In genomic region chr15:68471928-68472327, GRCm38 (mm10) we compare ENCODE assay signal across 22 mouse cellular contexts.
"Had no signal": no experiment of that assay in that cellular context is flagged by ENCODE, and none has a peak within 500 bp of the region (broad histone marks: within the 10 kb centered on the region; RNA-seq: fewer than 3 reads in every experiment).

No protein-coding gene starts in this region.

- DNase-seq: heart, postnatal 10 days; heart, postnatal 14 days; heart, postnatal 36 days; heart, postnatal 4 days; kidney, adult 11 months; kidney, adult 18-20 months; kidney, adult 2 months; kidney, adult 8-10 months; kidney, adult 9 months; kidney, postnatal 10 days; kidney, postnatal 14 days; kidney, postnatal 25 days; kidney, postnatal 36 days; kidney, postnatal 4 days; layer of hippocampus, adult 9-11 months; layer of hippocampus, postnatal 36 days had no signal

- ATAC-seq: hindbrain, embryonic 16.5 days; hindbrain, postnatal 0 days; inflammation-experienced regulatory T-cells, adult 6 months; intestine, embryonic 15.5 days; intestine, embryonic 16.5 days; intestine, postnatal 0 days had no signal
